Mouse (Mus musculus) skeletal muscle tissue, postnatal 0 days (tissue): ENCODE results near the gene Rbm4. TPM values are rescaled to one million over a fixed set of nuclear protein-coding genes. Genes with fewer than 3 reads are reported as not detected.

Experiments used
- polyA plus RNA-seq: library from polyadenylated mRNA; unstranded; fragments of >200 nt; fragmentation: Nextera tagmentation; extraction: Ambion mirVana; gene quantifications from 2 replicates; pipeline ENCODE4 v1.2.1, GENCODE M21; 2015

Gene Rbm4
- 25.4 and 26.0 TPM in 2 replicates for polyA plus RNA-seq

DNA sequence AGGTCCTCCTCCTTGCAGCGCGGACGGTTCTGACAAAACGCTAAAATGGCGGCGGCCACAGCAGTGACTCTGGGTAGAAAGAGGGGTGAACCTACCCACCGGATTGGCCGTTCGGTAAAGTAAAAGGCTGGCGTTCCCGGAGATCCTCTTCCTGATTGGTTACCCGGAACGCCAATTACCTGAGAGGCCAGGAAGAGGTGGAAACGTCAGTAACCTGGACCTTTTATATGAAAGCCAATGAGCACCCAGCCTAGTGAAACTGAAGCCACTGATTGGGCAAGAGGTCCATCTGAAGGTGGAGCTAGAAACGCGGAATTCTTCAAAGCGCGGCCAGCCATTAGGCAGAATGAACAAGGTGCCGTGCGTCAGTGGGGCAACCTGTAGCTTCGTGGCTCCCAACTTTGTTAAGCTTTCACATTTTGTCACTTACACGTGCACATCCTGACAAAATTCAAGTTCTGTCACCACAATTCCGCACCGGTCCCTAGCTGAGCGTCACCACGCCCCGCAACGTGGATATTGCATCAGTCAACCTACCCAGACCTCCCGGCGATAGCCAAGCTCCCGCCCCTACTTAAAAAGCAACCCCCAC, at the start of gene Rbm4:
Gene Rbm4 (minus strand): TSS at position 71 of the 592 bp plus-strand sequence.

GRCm38 (mm10) chr19:4839149-4839548, 45.4 kb upstream of the Rbm4 start, which contains the start of the genes Ccs and Ccdc87:
Ccs (minus strand) TSS chr19:4839332.
Ccdc87 (plus strand) TSS chr19:4839366.

DNA sequence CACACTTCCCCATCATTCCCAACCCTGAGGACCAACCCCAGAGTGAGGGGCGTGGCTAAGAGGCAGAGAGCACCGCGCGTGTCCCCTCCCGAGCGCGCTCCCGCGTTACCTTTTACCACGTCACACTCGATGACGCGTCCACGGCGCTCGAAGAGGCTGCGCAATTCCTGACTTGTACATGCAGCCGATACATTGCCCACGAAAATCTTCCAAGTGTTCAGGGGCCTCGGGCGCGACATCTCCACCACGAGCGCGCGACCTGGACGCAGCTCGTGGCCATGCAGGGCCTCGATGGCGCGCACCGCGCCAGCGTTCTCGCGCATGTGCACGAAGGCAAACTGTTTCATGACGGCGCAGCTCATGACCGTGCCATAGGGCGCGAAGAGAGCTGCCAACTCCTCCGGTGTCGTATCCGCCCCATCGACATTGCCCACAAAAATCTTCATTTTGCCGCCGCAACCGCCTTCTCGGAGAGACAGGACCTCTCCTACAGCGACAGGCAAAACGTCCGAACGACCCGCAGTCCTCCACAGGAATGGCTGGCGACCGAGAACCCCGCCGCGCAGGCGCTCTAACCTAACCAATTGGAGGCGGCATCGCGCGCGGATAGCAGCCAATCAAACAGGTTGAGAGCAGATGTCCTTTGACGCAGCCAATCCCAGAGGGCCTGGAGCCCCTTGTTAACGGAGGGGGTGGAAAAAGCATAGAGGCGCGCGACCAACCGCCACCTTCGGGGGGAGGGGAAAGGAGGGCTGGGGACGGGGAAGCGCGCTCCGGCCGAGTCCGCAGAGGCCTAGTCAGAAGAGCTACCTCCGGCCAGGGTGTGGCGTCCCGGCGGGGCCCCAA, 17.6 kb upstream of the Rbm4 start, which contains the start of the genes Gm21992 and Rbm14:
Gene Gm21992 (minus strand): TSS at position 550 of the 846 bp plus-strand sequence.
Gene Rbm14 (minus strand): TSS at position 572 of the 846 bp plus-strand sequence.

GRCm38 (mm10) chr19:4756193-4756911, 37.3 kb downstream of the Rbm4 start, which contains the start of gene Rbm4b:
Rbm4b (plus strand) TSS chr19:4756497.

Other genes with a start within 250 kb of the Rbm4 start
- 1.9 and 2.0 TPM in 2 replicates for gene Lrfn4, start 178.2 kb downstream of the Rbm4 start, polyA plus RNA-seq
- gene Rce1, start 168.3 kb downstream of the Rbm4 start, polyA plus RNA-seq = 24.3 and 24.4 TPM in 2 replicates
- gene Gm960, start 95.2 kb downstream of the Rbm4 start, polyA plus RNA-seq = 1.0 and 1.3 TPM in 2 replicates
- 0.27 and 0.33 TPM in 2 replicates for gene Sptbn2, start 82.7 kb downstream of the Rbm4 start, polyA plus RNA-seq
- 17.3 and 20.0 TPM in 2 replicates for gene Rbm4b, start 37.4 kb downstream of the Rbm4 start, polyA plus RNA-seq
- 17.9 and 19.5 TPM in 2 replicates for gene Gm21992, start 17.7 kb upstream of the Rbm4 start, polyA plus RNA-seq
- 17.5 and 22.4 TPM in 2 replicates for gene Rbm14, start 17.7 kb upstream of the Rbm4 start, polyA plus RNA-seq
- gene Ccs, start 45.4 kb upstream of the Rbm4 start, polyA plus RNA-seq = 38.7 and 46.0 TPM in 2 replicates
- not detected in 2 replicates for gene Ccdc87, start 45.5 kb upstream of the Rbm4 start, polyA plus RNA-seq
- 47.9 and 54.9 TPM in 2 replicates for gene Ctsf, start 61.2 kb upstream of the Rbm4 start, polyA plus RNA-seq
- gene Actn3, start 84.0 kb upstream of the Rbm4 start, polyA plus RNA-seq = 751 and 907 TPM in 2 replicates
- 5.1 and 5.9 TPM in 2 replicates for gene Zdhhc24, start 84.8 kb upstream of the Rbm4 start, polyA plus RNA-seq
- gene Bbs1, start 112.7 kb upstream of the Rbm4 start, polyA plus RNA-seq = 0.87 and 1.1 TPM in 2 replicates
- gene Dpp3, start 134.4 kb upstream of the Rbm4 start, polyA plus RNA-seq = 46.4 and 52.9 TPM in 2 replicates
- gene Peli3, start 149.2 kb upstream of the Rbm4 start, polyA plus RNA-seq = 0.57 and 0.77 TPM in 2 replicates
- gene Mrpl11, start 168.2 kb upstream of the Rbm4 start, polyA plus RNA-seq = 105 and 106 TPM in 2 replicates
- not detected in 2 replicates for gene Npas4, start 196.4 kb upstream of the Rbm4 start, polyA plus RNA-seq
- gene Slc29a2, start 230.0 kb upstream of the Rbm4 start, polyA plus RNA-seq = 5.1 and 6.5 TPM in 2 replicates
- gene B4gat1, start 244.9 kb upstream of the Rbm4 start, polyA plus RNA-seq = 30.5 and 36.4 TPM in 2 replicates
- 0.21 and 2.1 TPM in 2 replicates for gene AC124502.3, start 245.0 kb upstream of the Rbm4 start, polyA plus RNA-seq
- gene Brms1, start 247.5 kb upstream of the Rbm4 start, polyA plus RNA-seq = 16.9 and 21.0 TPM in 2 replicates